Mouse (Mus musculus): Measurements from ENCODE around the gene Fsd1l.
A peak's percentile ranks its signal among the peaks of the same experiment; 100 is the strongest.
"Not testable (repeated sequence)": the region's sequence is repeated elsewhere in the genome, so short reads cannot be mapped to it uniquely, and the experiment has no call there.

Gene Fsd1l

GRCm38 (mm10) chr4:53625263-53625662 is 6.0 kb upstream of the Fsd1l start:
- no peak for DNase-seq (ENCODE audit: extremely low read depth, insufficient read length, low spot score)

GRCm38 (mm10) chr4:53628924-53629323 is 2.3 kb upstream of the Fsd1l start:
- no peak for DNase-seq (ENCODE audit: extremely low read depth, insufficient read length, low spot score)

DNA sequence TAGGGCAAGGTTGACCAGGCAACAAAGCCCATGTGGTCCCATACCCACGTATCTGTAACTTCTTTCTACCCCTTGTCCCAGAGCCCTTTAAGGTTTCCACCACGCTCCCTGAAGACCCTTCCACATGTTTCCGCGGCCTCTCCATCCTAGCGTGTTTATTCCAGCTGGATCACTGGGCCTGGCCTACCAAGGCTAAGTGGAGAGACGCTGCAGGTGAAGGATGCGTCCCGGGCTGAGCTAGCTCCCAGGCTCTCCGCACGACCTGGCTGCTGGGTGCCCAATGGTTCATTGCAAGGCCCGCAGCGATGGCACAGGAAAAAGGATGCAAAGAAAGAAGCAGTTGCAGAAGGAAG is 332 bp upstream of the Fsd1l start:
- no peak for DNase-seq (ENCODE audit: extremely low read depth, insufficient read length, low spot score)

DNA sequence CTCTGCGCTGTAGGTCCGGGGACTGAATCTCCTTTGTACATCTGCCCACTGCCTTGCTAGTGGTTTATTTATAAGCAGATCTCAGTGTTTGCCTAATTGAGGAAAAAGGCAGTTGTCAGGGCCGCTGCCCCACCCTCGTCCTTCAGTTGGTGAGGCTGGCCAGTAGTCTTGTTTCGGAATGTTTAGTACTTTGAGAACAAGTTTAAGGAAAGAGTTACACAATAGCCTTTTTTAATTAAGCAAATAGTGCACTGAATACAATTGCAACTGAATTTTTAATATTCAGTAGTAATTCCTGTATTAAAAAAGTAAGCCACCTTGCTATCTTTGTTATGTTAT is 709 bp downstream of the Fsd1l start:
- no peak for DNase-seq (ENCODE audit: extremely low read depth, insufficient read length, low spot score)

GRCm38 (mm10) chr4:53635336-53635735 is 4.1 kb downstream of the Fsd1l start:
- DNase-seq (ENCODE audit: extremely low read depth, insufficient read length, low spot score): no peak

- DNase-seq (ENCODE audit: extremely low read depth, insufficient read length, low spot score): no peak
These were observed 6.1 kb downstream of the Fsd1l start for GRCm38 (mm10) chr4:53637269-53637909.

DNA sequence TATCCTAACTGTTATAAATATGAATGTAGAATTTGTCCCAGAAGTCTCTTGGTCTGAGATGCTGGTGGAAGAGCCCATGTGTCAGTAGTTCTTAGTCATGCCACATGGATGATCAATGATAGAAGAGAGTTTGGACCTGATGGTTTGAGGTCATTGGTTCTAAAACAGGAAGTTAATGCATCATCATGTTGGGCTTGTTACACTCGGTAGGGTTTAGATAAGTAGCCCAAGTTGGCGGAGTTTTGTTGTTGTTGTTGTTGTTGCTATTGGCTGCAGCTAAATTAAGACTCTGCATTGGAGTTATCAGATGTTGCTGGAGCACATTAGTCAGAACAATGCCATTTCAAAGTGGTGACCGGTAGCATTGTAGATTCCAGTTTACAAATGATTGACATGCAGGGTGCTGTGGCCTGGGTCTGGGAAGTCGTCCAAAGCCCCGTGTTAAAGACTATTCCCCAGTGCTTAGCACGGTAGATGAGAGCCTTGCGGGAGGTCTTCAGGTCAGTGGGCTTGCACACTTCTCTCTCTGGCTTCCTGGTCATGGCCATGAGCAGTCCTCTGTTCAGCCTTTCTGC is 7.4 kb downstream of the Fsd1l start:
- no peak for DNase-seq (ENCODE audit: extremely low read depth, insufficient read length, low spot score)

- DNase-seq (ENCODE audit: extremely low read depth, insufficient read length, low spot score): no peak
These were observed 26.8 kb downstream of the Fsd1l start for GRCm38 (mm10) chr4:53658029-53658428.

DNA sequence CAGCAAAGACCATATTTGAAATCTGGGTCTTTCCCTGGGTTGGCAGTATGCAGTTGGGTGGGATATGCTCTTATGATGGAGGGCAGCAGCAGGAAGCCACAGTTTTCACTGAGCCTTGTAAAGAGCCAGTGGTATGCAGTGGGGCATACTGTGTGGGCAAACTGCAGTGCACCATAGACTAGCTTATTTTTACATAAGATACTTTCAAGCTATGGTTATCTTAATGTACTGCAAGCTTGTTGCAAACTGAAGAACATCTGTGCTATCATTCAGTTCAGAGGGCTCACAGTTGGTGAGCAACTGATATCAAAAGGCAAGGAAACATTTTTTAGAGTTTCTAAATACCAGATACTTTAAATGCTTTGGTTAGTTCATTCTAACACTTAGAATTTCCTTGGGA is 29.4 kb downstream of the Fsd1l start:
- DNase-seq (ENCODE audit: extremely low read depth, insufficient read length, low spot score): no peak

DNA sequence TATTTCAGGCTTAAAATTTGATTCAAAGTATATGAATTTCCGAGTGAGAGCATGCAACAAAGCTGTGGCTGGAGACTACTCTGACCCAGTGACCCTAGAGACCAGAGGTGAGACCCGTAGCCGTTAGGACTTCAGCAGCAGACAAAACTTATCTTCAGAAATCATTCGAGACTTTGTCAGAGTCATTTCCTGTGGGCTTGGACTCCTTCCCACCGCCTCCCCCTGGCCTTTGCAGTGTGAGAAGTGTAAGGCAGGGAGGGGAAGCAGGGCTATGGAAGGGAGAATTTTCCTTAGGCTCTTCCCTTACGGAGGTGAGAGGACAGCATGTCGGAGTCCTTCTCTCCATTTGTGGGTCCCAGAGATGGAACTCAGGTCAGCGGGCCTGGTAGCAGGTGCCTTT is 50.8 kb downstream of the Fsd1l start:
- DNase-seq (ENCODE audit: extremely low read depth, insufficient read length, low spot score): no peak

GRCm38 (mm10) chr4:53688965-53689364 is 57.7 kb downstream of the Fsd1l start:
- DNase-seq (ENCODE audit: extremely low read depth, insufficient read length, low spot score): no peak

- DNase-seq (ENCODE audit: extremely low read depth, insufficient read length, low spot score): no peak
These were observed 60.1 kb downstream of the Fsd1l start for GRCm38 (mm10) chr4:53691418-53691817.

DNA sequence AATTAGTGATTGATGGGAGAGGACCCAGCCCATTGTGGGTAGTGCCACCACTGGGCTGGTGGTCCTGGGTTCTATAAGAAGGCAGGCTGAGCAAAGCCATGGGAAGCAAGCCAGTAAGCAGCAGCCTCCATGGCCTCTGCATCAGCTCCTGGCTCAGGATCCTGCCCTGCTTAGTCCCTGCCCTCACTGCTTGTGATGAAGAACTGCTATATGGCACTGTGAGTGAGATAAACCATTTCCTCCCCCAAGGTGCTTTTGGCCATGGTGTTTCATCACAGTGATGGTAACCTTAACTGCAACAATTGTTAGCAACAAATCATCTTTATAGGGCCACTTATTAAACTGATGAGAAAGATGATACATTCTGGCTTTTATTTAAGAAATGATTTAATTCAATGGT is 77.9 kb downstream of the Fsd1l start:
- DNase-seq (ENCODE audit: extremely low read depth, insufficient read length, low spot score): not testable (repeated sequence)

- DNase-seq (ENCODE audit: extremely low read depth, insufficient read length, low spot score): no peak
These were observed 78.8 kb downstream of the Fsd1l start for GRCm38 (mm10) chr4:53710021-53710420.

DNA sequence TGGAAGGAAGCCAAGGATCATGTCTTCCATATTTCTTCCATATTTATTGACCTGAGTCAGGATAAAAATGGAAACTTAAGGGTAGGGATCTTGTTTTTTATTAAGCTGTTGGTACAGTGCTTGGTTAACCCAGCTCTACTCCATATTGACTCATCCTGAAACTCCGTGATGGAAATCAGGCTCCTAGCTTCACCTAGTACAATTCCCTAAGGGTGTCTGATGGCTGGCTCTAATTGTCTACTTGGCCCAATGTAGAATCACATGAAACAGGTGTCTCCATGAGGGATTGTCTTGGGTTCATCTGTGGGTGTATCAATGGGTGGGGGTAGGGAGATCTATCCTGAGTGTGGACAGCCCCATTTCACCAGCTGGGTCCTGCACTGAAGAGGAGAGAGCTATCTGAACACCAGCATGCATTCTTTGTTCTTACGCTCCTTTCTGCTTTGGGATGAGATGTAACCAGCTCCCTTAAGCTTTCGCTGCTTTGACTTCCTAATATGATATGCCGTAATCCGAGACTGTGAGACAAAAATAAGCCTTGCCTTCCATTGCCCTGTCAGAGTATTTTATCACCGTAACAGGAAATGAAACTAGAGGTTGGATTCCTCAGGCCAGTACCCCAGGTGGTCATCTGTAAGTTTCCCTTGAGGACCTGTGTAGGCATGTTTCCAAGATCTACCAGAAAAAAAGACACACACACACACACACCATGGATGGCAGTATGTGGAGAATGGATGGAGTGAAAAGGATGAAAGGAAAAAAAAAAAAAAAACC is 79.5 kb downstream of the Fsd1l start:
- DNase-seq (ENCODE audit: extremely low read depth, insufficient read length, low spot score): no peak

GRCm38 (mm10) chr4:53713704-53714050 is 82.4 kb downstream of the Fsd1l start, which contains the start of gene Fktn:
Gene Fktn (plus strand): TSS chr4:53713998.
- DNase-seq (ENCODE audit: extremely low read depth, insufficient read length, low spot score): no peak

GRCm38 (mm10) chr4:53714051-53714814 is 83.0 kb downstream of the Fsd1l start:
- DNase-seq (ENCODE audit: extremely low read depth, insufficient read length, low spot score): peak; percentile 93

GRCm38 (mm10) chr4:53715977-53716376 is 84.7 kb downstream of the Fsd1l start:
- peak; percentile 15 for DNase-seq (ENCODE audit: extremely low read depth, insufficient read length, low spot score)

GRCm38 (mm10) chr4:53717546-53717945 is 86.3 kb downstream of the Fsd1l start:
- DNase-seq (ENCODE audit: extremely low read depth, insufficient read length, low spot score): no peak

- DNase-seq (ENCODE audit: extremely low read depth, insufficient read length, low spot score): no peak
These were observed 87.0 kb downstream of the Fsd1l start for GRCm38 (mm10) chr4:53718261-53718660.

- no peak for DNase-seq (ENCODE audit: extremely low read depth, insufficient read length, low spot score)
These were observed 91.2 kb downstream of the Fsd1l start for GRCm38 (mm10) chr4:53722506-53722905.
